Mouse (Mus musculus) right cerebral cortex, adult 2 months (tissue): Measurements from ENCODE around the gene Cnot8.

Experiments used
- DNase-seq, 2 experiments: peaks; one replicate each; pipeline ENCODE4 v3.0.0; 2021 to 2022; ENCODE audit warnings: low spot score in 2 of 2

Cnot8 gene

DNA sequence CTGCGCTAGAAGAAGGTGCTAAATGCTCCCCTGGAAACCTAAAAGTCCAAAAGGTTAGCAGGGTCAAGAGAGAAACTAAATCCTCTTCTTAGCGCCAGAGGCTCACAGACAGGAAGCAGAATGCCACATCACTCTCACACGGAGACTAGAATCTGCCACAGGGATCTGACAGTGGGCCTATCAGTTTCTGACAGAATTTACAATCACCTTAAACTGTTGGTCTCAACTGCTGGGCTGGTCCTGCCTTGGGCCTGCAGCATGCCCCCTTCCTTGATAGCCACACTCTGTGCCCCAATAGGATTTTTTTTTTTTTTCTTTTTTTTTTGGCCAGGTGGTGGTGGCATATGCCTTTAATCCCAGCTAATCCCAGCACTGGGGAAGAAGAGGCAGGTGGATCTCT, 52.9 kb downstream of the Cnot8 start:
- no peak for DNase-seq

DNA sequence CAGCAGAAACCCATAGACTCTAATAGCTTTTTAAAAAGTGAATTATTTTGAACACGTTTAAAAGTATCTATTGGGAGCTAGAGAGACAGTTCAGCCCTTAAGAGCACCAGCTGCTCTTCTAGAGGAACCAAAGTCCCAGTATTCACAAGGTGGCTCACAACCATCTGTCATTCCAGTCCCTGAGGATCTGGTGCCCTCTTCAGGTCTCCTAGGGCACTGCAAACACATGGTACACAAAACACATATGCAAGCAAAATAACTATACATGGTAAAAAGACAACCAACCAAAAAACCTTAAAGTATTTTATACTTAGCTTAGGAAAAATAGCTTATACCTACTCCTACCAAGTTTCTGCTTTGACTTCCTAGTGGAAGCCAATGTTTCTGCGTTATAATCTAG, 61.1 kb downstream of the Cnot8 start:
- no peak for DNase-seq

GRCm38 (mm10) chr11:58167822-58168166, 63.8 kb downstream of the Cnot8 start:
- no peak for DNase-seq
